Mouse (Mus musculus) testis, adult 2 months (tissue): ENCODE measurements around the gene Pigl.

ENCODE experiments used
- CTCF ChIP-seq: fragments of 200-500 bp; IDR thresholded peaks from 2 replicates; pipeline ENCODE4 v1.5.1; 2012; ENCODE audit warnings: low read depth, mild to moderate bottlenecking, inconsistent platforms, low read length, moderate library complexity; ENCODE audit not compliant: control insufficient read depth, insufficient read depth, insufficient replicate concordance
- POLR2A ChIP-seq: fragments of 200-500 bp; IDR thresholded peaks from 2 replicates; pipeline ENCODE4 v1.6.1; 2012; ENCODE audit warnings: low read depth, mild to moderate bottlenecking, inconsistent platforms, low read length, moderate library complexity; ENCODE audit not compliant: control insufficient read depth

DNA sequence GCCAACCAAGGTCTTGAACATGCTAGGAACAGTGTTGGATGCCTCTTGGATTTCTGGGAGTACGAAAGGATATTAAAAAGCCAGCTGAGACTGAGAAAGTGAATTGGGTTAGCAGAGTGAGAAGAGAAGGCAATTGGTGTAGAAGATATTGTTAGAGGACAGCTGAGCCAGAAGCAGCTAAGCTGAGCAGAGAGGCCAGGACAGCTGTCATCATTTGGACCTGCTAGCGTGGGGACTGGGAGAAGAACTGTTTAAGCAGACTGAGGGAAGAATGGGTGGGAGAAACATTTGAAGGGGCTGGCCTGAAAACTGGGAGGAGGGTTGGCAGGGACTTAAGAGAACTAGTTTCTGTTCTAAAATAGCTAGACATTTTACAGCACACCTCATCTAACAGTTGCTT, 49.4 kb upstream of the Pigl start:
- TF ChIP-seq CTCF (no peak), POLR2A (no peak)
